Mouse (Mus musculus): ENCODE measurements at regions not wholly inside any gene's neighbourhood (a gene's known extent, or its start where the extent isn't known, plus 50 kb on each side); places are given as distances from the start of the nearest gene placed in this dataset.

DNA sequence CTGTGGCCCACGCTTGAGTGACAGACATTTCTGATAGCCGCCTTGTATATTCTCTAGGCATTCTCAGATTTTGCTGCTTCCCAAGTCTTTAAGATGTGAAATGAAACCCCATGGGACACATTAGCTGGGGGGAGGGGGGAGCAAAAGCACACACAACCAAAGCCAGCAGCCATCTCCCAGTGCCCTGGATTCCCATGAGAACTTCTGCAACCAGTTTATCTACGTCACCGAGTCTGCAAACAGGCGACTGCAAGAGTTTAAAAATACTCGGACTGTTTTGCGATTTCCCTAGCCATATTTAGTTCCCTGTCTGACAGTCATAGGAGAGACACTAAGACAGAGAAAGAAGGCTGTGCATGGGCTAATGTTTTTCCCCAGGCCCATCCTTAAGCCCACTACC is 52.3 kb upstream of the Hddc2 start:
- ATAC-seq (ENCODE audit: low read depth) = no peak
- Histone ChIP-seq H3K9ac (no peak overlapping the region), H3K4me3 (no peak overlapping the region), H3K36me3 (no peaks in the 10 kb centered on the region), H3K27me3 (no peaks in the 10 kb centered on the region), H3K9me3 (no peaks in the 10 kb centered on the region), H3K4me1 (replicated peaks) (0 out of 2 replicates have a peak, but pooled peaks cover 9% of the 10 kb centered on the region), H3K27ac (replicated peaks) (no peak overlapping the region), H3K4me2 (no peak overlapping the region)
- 83% methylated on average over 7 of the region's 7 CpGs for WGBS

Measured in neural tube, embryonic 13.5 days (tissue).